Mouse (Mus musculus): ENCODE measurements around the gene Kpnb1.

- TF ChIP-seq POLR2A (IDR thresholded peaks at IDR 0.05; ENCODE audit: low read depth, low read length) = no peak
- TF ChIP-seq CTCF (IDR thresholded peaks at IDR 0.05; ENCODE audit: extremely low read depth, insufficient read depth, insufficient read length, insufficient replicate concordance) = no peak
Measured at GRCm38 (mm10) chr11:97229396-97229795, 41.7 kb upstream of the Kpnb1 start.
